Comparison of ENCODE assay signal across 9 mouse cellular contexts in genomic region chr8:108593891-108594290, GRCm38 (mm10).
DNase-seq lines count a peak whose midpoint lies in the region; ATAC-seq and TF ChIP-seq lines count a peak whose summit lies in the region.
"Had no signal": no experiment of that assay in that cellular context is flagged by ENCODE, and none has a peak within 500 bp of the region (broad histone marks: within the 10 kb centered on the region; RNA-seq: fewer than 3 reads in every experiment).

No protein-coding gene starts in this region.

- peaks cover 28% of the 10 kb centered on the region for H3K4me1 ChIP-seq in forebrain, embryonic 10.5 days
- H3K4me1 ChIP-seq in forebrain, embryonic 12.5 days, result peaks cover 22% of the 10 kb centered on the region
- peaks cover 14% of the 10 kb centered on the region; the same call in 1 of the 2 replicates for H3K4me1 ChIP-seq in intestine, embryonic 14.5 days (replicated peaks; ENCODE audit: control insufficient read depth, insufficient read depth, low read length)
- no peaks in the 10 kb centered on the region for H3K4me1 ChIP-seq in intestine, postnatal 0 days (replicated peaks; ENCODE audit: control insufficient read depth, insufficient read depth, low read length)
- peaks cover 43% of the 10 kb centered on the region for H3K4me1 ChIP-seq in limb, embryonic 10.5 days

- DNase-seq in forebrain, embryonic 10.5 days (ENCODE audit: extremely low spot score, low spot score), result no peak
- DNase-seq in intestine, embryonic 14.5 days (ENCODE audit: low spot score), result no peak
- peak; percentile 42 for DNase-seq in adipocyte (ENCODE audit: low spot score)
- peak; percentile 65 for DNase-seq in limb, embryonic 10.5 days (ENCODE audit: low spot score)
- no peak for DNase-seq in right cerebral cortex, postnatal 36 days (ENCODE audit: low spot score in 2 of 2)
- no peak for DNase-seq in B cell, adult 2 months

- H3K9me3 ChIP-seq in forebrain, embryonic 10.5 days, result no peaks in the 10 kb centered on the region
- no peaks in the 10 kb centered on the region for H3K9me3 ChIP-seq in forebrain, embryonic 12.5 days
- no peaks in the 10 kb centered on the region for H3K9me3 ChIP-seq in intestine, embryonic 14.5 days (ENCODE audit: control insufficient read depth, low read length)
- H3K9me3 ChIP-seq in intestine, postnatal 0 days (ENCODE audit: control insufficient read depth), result no peaks in the 10 kb centered on the region
- H3K9me3 ChIP-seq in limb, embryonic 10.5 days (replicated peaks), result no peaks in the 10 kb centered on the region

- no peak overlapping the region for H3K4me2 ChIP-seq in forebrain, embryonic 12.5 days
- H3K4me2 ChIP-seq in intestine, embryonic 14.5 days (ENCODE audit: low read length), result no peak overlapping the region
- H3K4me2 ChIP-seq in intestine, postnatal 0 days (replicated peaks; ENCODE audit: low read depth), result no peak overlapping the region

- ATAC-seq in forebrain, embryonic 12.5 days (ENCODE audit: low FRiP score), result no peak
- no peak for ATAC-seq in intestine, embryonic 14.5 days (replicated peaks; ENCODE audit: low FRiP score, low TSS enrichment, low read depth)
- ATAC-seq in intestine, postnatal 0 days, result no peak

- 65% methylated on average over 9 of the region's 9 CpGs for WGBS in forebrain, embryonic 10.5 days
- WGBS in forebrain, embryonic 12.5 days, result 64% methylated on average over 9 of the region's 9 CpGs
- WGBS in intestine, embryonic 14.5 days, result 56% methylated on average over 9 of the region's 9 CpGs
- WGBS in intestine, postnatal 0 days, result 70% methylated on average over 9 of the region's 9 CpGs
- 10% methylated on average over 9 of the region's 9 CpGs for WGBS in limb, embryonic 10.5 days

- no peak overlapping the region for H3K9ac ChIP-seq in forebrain, embryonic 12.5 days
- H3K9ac ChIP-seq in intestine, embryonic 14.5 days (ENCODE audit: low read length), result no peak overlapping the region
- H3K9ac ChIP-seq in intestine, postnatal 0 days (ENCODE audit: low read depth, low read length), result no peak overlapping the region

- no peak overlapping the region for H3K4me3 ChIP-seq in forebrain, embryonic 10.5 days
- no peak overlapping the region for H3K4me3 ChIP-seq in forebrain, embryonic 12.5 days (replicated peaks)
- no peak overlapping the region for H3K4me3 ChIP-seq in intestine, embryonic 14.5 days (ENCODE audit: low read depth, low read length)
- H3K4me3 ChIP-seq in intestine, postnatal 0 days (ENCODE audit: low read depth, low read length), result no peak overlapping the region
- H3K4me3 ChIP-seq in limb, embryonic 10.5 days, result no peak overlapping the region

- H3K27ac ChIP-seq in forebrain, embryonic 10.5 days, result peak overlapping the region; percentile 70; the same call in 1 of the 2 replicates
- H3K27ac ChIP-seq in forebrain, embryonic 12.5 days, result no peak overlapping the region
- peak overlapping the region; percentile 62 for H3K27ac ChIP-seq in intestine, embryonic 14.5 days (ENCODE audit: low read depth)
- H3K27ac ChIP-seq in intestine, postnatal 0 days (ENCODE audit: low read depth, low read length), result no peak overlapping the region
- H3K27ac ChIP-seq in limb, embryonic 10.5 days, result peak overlapping the region; percentile 83
- H3K27ac ChIP-seq: macrophage had no signal

- no peaks in the 10 kb centered on the region for H3K36me3 ChIP-seq in forebrain, embryonic 10.5 days (replicated peaks)
- H3K36me3 ChIP-seq in forebrain, embryonic 12.5 days (replicated peaks), result no peaks in the 10 kb centered on the region
- no peaks in the 10 kb centered on the region for H3K36me3 ChIP-seq in intestine, embryonic 14.5 days (ENCODE audit: control insufficient read depth, insufficient read depth, low read length)
- no peaks in the 10 kb centered on the region for H3K36me3 ChIP-seq in intestine, postnatal 0 days (ENCODE audit: control insufficient read depth, insufficient read depth)
- no peaks in the 10 kb centered on the region for H3K36me3 ChIP-seq in limb, embryonic 10.5 days

- H3K27me3 ChIP-seq in forebrain, embryonic 10.5 days (ENCODE audit: poor library complexity, severe bottlenecking), result 0 out of 2 replicates have a peak, but pooled peaks cover 4% of the 10 kb centered on the region
- 0 out of 2 replicates have a peak, but pooled peaks cover 3% of the 10 kb centered on the region for H3K27me3 ChIP-seq in forebrain, embryonic 12.5 days
- H3K27me3 ChIP-seq in intestine, embryonic 14.5 days (replicated peaks; ENCODE audit: control insufficient read depth, insufficient read depth, low read length), result no peaks in the 10 kb centered on the region
- H3K27me3 ChIP-seq in intestine, postnatal 0 days (replicated peaks; ENCODE audit: control insufficient read depth, insufficient read depth, low read length), result no peaks in the 10 kb centered on the region
- no peaks in the 10 kb centered on the region for H3K27me3 ChIP-seq in limb, embryonic 10.5 days (ENCODE audit: low read depth, poor library complexity, severe bottlenecking)

- TF ChIP-seq CTCF in intestine, postnatal 0 days (IDR thresholded peaks at IDR 0.05; ENCODE audit: low read depth), result no peak

Comparison
In these comparisons a context has a peak if more than half of its experiments do, and no peak if none do; other contexts are left out.
1. H3K27ac ChIP-seq: peak in forebrain, embryonic 10.5 days (single experiment), intestine, embryonic 14.5 days (single experiment) and limb, embryonic 10.5 days (single experiment); none in forebrain, embryonic 12.5 days (single experiment) and intestine, postnatal 0 days (single experiment).
2. DNase-seq: peak in adipocyte (single experiment) and limb, embryonic 10.5 days (single experiment); none in forebrain, embryonic 10.5 days (single experiment), intestine, embryonic 14.5 days (single experiment), right cerebral cortex, postnatal 36 days (0 of 2) and B cell, adult 2 months (0 of 2).